Mouse (Mus musculus): Measurements from ENCODE around the gene Osgin1.

Gene Osgin1

DNA sequence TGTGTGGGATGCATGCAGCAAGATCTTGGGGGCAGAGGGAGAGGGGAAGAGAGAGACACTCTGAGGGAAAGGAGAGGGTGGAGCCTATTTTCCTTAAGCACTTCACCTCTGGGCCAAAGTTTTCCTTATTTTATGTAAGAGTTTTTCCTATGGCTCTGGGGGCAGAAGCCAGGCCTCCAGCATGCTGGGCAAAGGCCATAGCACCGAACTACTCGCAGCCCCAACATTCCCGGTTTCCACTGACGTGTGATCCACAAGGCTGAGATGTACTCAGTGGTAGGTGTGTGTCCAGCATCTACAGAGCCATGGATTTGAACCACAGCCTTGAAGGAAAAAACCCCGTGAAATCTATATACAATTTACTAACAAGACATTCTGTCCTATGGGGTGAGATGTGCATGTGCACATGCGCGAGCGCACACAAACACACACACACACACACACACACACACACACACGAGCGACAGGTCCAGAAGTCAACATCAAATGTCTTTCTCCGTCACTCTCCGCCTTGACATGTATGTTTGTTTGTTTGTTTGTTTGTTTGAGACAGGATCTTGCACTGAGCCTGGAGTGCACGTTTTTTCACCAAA lies at the start of gene Osgin1:
TSS of gene Osgin1 (plus strand) at position 543 of the 593 bp plus-strand sequence.
- DNase-seq (ENCODE audit: extremely low read depth, insufficient read length, low spot score): no peak

DNA sequence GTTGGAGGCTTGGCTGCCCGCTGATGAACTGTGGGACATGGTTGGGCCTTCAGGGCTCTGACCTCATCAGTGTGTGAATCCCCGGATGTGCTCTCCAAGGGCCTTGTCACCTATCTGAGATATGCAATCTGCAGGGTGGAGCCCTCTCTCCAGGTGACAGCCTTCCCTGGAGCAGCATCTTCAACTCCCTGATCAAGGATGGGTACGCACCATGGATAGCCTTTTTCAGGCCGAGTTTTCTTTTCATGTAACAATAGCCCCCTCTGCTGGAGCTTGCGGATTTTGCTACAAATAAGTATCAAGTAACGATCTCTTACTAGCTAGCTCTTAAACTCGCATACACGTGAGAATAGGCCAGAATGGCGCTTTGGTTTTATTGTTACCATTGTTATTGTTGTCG lies 49.4 kb upstream of the Osgin1 start:
- DNase-seq (ENCODE audit: extremely low read depth, insufficient read length, low spot score): no peak

DNA sequence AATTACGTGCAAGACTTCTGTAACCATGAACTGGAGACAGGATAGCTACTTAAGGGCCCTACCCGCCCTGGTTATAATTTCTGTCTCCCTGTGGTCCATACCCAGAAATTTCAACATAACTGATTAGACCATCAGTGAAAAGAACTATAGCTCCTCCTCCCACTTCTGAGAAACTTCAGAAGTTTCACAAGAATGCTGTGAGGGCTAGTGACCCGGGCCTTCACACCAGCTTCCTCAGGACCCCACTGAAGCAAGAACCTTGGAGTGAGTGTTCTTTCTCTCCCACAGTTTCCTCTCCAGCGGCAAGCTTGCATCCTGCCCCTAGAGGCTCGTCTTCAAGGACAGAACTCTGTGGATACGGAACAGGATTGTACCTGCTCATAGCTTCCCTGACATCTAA lies 48.1 kb upstream of the Osgin1 start:
- DNase-seq (ENCODE audit: extremely low read depth, insufficient read length, low spot score): no peak

DNA sequence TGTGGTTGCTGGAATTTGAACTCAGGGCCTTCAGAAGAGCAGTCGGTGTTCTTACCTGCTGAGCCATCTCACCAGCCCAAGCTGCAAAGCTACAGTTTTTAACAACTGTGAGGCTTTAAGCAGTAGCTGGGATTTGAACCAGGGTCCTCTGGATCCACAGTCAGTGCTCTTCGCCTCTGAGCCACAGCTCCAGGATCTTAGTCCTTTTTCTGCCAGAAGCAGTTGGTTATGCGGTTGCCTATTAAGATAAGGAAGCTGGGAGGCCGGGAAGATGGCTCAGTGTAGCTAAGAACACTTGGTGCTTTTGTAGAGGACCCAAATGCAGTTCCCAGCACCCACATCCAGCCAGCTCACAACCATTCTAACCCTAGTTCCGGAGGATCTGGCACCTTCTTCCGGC lies 46.9 kb upstream of the Osgin1 start:
- DNase-seq (ENCODE audit: extremely low read depth, insufficient read length, low spot score): no peak

DNA sequence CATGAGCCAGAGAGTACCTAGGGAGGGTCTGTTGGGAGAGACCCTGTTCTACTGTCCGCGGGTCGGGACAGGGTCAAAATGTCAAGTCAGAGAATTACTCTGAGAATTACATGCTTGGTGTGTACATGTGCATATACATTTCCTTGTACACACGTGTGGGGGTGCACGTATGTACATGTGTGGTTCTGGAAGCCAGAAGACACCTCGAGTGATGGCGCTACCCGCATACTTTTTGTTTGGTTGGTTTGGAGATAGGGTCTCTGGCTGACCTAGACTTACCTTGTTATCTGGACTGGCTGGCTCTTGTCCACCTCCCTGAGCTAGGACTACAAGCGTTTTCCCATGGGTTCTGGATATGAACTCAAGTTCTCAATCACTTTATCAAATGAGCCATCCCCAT lies 39.8 kb upstream of the Osgin1 start:
- no peak for DNase-seq (ENCODE audit: extremely low read depth, insufficient read length, low spot score)

GRCm38 (mm10) chr8:119394524-119395026 lies 39.3 kb upstream of the Osgin1 start, which contains the start of gene Mlycd:
Mlycd (plus strand) TSS chr8:119394878.
- peak; percentile 79 for DNase-seq (ENCODE audit: extremely low read depth, insufficient read length, low spot score)

GRCm38 (mm10) chr8:119395072-119395950 lies 38.6 kb upstream of the Osgin1 start:
- no peak for DNase-seq (ENCODE audit: extremely low read depth, insufficient read length, low spot score)

GRCm38 (mm10) chr8:119398558-119398957 lies 35.4 kb upstream of the Osgin1 start:
- no peak for DNase-seq (ENCODE audit: extremely low read depth, insufficient read length, low spot score)

- DNase-seq (ENCODE audit: extremely low read depth, insufficient read length, low spot score): no peak
Measured at GRCm38 (mm10) chr8:119399255-119399654, 34.7 kb upstream of the Osgin1 start.

DNA sequence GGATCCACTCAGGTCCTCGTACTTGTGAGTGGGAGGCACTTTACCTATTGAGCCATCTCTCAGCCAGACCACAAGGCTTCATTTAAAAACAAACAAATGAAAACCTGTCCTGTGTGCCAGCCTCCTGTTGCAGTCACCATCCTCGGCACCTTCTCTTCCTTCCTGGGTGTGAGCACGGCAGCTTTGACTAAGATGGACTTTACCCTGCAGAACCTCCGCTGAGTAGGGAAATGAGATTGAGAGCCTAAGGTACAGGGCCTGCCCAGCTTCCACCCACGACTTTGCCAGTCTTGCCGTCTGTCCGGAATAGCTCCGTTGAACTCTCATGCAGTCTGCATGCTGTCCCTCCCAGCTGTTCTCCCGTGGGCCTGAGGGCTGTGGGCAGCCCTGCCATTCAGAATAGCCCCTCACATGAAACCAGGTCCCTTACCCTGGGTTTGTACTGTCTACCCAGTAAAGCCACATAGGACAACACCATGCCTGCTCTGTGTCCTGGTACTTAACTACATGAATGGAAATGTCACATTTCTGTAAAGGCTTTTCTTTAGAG lies 33.7 kb upstream of the Osgin1 start:
- no peak for DNase-seq (ENCODE audit: extremely low read depth, insufficient read length, low spot score)

DNA sequence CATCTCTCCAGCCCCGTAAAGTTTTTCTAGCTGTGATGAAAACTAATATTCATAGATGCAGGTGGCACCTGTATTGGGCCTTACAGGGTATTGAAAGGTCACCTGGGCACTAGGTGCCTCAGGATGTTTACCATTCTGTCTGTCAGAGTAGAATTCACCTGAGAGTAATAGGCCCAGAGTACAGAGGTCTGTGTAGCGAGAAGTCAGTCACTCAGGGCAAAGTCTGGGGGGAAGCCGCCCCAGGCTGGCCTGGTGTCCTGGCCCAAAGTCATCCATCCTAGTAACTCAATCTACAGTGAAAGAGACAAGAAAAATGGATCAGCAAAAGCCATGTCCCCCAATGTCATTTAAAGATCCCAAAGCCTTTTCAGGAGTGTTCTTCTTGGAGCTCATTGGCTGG lies 33.0 kb upstream of the Osgin1 start:
- no peak for DNase-seq (ENCODE audit: extremely low read depth, insufficient read length, low spot score)

DNA sequence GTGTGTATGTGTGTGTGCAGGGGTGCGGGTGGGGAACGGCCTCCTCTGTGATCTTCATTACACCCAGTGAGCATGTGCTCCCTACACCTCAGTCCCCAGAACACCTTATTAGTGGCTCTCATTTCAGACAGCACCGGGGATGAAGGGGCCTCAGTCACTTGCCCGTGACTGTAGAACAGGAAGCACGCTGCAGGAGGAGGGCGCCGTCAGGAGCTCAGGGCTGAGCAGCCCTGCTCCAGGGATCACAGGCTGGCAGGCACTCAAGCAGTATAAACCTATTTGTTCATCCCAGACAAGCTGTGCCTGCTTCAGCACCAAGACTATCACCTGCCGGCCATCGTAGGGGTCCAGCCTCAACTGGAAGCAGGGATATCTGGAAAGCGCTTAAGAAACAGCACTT lies 30.0 kb upstream of the Osgin1 start:
- DNase-seq (ENCODE audit: extremely low read depth, insufficient read length, low spot score): no peak

DNA sequence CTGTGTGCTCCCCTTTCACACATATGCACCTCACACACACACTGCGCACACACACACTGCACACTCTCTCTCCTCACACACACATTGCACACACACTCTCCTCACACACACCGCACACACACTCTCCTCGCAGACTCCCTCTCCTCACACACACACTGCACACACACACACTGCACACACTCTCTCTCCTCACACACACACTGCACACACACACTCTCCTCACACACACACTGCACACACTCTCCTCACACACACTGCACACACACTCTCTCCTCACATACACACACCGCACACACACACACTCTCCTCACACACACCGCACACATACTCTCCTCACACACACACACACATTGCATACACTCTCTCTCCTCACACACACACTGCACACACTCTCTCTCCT lies 29.3 kb upstream of the Osgin1 start:
- no peak for DNase-seq (ENCODE audit: extremely low read depth, insufficient read length, low spot score)

- DNase-seq (ENCODE audit: extremely low read depth, insufficient read length, low spot score): no peak
Measured at GRCm38 (mm10) chr8:119408311-119408710, 25.6 kb upstream of the Osgin1 start.

DNA sequence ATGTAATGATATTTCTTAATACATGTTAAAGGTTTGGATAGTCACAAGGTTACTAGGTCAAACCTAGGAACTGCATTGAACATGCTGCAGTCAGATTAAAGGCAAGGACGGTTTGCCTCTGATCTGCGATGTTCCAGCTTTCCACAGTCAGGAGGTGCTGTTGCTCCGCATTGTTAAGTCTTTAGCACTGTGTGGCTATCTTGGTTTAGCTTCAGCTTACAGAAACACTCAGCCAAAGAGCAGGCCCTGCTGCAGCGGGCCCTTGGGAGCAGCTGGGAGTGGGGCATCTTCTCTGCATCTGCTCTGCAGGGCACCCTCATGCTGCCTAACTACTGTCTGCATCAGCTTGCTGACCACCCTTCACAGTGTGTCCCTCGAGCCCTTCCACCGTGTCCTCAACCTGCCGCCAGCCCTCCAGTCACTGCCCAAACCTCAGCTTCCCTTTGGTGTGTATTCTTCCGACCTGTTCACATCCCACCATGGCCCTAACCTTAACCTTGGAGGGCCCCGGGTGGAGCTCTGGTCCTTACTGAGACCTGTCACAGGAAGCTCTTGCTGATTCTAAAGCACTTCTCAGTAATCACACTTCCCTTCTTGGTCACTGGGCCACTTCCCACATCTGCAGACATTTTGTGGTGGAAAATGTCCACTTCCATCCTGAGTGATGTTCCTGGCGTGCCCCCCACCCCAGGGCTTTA lies 21.7 kb upstream of the Osgin1 start:
- peak; percentile 34 for DNase-seq (ENCODE audit: extremely low read depth, insufficient read length, low spot score)

GRCm38 (mm10) chr8:119412735-119413498 lies 21.0 kb upstream of the Osgin1 start:
- peak; percentile 60 for DNase-seq (ENCODE audit: extremely low read depth, insufficient read length, low spot score)

DNA sequence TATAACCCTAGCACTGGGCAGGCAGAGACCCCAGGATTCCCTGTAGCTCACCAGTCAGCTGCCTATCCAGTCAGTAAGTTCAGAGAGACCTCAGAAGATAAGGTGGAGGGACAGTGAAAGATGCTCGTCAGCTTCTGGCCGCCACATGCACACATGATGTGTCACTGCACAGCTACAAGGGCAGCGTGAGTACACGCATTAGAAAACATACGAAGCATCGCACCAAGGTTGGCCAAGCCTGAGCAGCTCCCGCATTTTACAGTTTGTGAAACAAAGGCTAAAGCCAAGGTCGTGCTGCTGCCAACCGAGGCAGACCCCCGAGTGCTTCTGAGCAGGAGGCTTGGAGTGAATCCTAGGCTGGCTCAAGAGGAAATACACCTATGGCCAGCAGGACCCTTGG lies 20.3 kb upstream of the Osgin1 start:
- DNase-seq (ENCODE audit: extremely low read depth, insufficient read length, low spot score): no peak

GRCm38 (mm10) chr8:119420318-119420717 lies 13.6 kb upstream of the Osgin1 start:
- no peak for DNase-seq (ENCODE audit: extremely low read depth, insufficient read length, low spot score)

DNA sequence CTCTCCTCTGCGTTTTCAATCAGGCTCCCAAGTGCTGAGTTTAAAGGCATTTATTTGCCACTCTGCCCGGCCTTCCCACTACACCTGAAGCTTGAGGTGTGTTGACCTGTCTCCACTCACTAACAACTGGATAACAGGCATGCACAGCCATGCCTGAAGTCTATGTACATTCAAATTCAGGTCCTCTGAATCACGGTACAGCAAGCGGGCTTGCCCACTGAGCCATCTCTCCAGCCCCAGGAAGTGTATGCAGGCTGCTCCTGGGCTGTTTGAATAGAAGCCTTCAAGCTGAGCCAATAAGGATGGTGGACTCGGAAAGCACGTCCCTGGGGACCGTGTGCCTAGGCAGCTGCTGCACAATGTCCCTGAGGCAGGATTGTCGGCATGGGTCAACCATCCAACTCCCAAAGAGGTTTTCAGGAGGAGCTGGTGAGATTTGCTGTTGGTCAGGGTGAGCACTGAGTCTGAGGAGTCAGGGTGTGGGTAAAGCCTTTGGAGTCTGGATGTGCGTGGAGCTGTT lies 12.3 kb upstream of the Osgin1 start:
- DNase-seq (ENCODE audit: extremely low read depth, insufficient read length, low spot score): no peak

DNA sequence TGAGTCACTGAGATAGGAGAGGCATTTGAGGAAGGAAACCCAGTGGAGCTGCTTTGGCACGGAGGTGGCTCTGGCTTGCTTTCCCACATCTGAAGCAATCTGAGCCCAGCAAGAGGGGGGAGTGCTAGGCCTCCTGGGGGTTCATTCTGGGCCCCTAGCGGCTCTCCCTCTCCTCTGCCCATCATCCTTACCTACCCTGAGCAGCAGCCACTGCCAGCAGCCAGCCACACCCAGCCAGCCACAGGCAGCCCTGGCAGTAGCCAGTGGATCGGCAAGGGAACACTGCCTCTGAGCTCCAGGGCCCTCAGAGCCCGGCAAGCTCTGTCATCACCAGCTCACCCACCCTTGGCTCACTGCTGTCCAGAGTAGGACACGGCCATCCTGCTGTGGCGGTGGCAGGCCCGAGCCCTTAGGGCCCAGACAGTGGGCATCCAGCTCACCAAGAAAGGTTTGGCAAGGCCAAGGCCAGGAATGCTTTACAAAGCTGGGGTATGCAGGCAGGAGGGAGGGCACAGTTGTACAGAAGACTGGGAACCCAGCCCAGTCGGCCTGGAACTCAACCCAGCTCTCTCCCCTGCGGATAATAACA lies 11.7 kb upstream of the Osgin1 start:
- peak; percentile 88 for DNase-seq (ENCODE audit: extremely low read depth, insufficient read length, low spot score)

All from 3134 (cell line).